Mouse (Mus musculus): ENCODE measurements around the gene Cdk5r1. TPM values are rescaled to one million over a fixed set of nuclear protein-coding genes. Genes with fewer than 3 reads are reported as not detected.

Gene Cdk5r1
- polyA plus RNA-seq, 2 experiments, result 2.8 to 12.3 TPM

GRCm38 (mm10) chr11:80494852-80495251, 18.0 kb downstream of the Cdk5r1 start:
- 86% methylated on average over 9 of the region's 9 CpGs for WGBS
- no peak for TF ChIP-seq POLR2A (IDR thresholded peaks at IDR 0.05; ENCODE audit: borderline replicate concordance, extremely low read depth, insufficient read depth, insufficient read length)
- no peak for DNase-seq (ENCODE audit: low spot score)

GRCm38 (mm10) chr11:80495972-80496371, 19.1 kb downstream of the Cdk5r1 start:
- no peaks in the 10 kb centered on the region for H3K27me3 ChIP-seq (ENCODE audit: control insufficient read depth, insufficient read depth, low read length)
- no peaks in the 10 kb centered on the region for H3K36me3 ChIP-seq (ENCODE audit: control insufficient read depth, insufficient read depth, low read length)
- H3K4me2 ChIP-seq (replicated peaks; ENCODE audit: low read depth, low read length, severe bottlenecking), result no peak overlapping the region
- ATAC-seq (ENCODE audit: low FRiP score, low read depth), result no peak
- no peak for TF ChIP-seq POLR2A (IDR thresholded peaks at IDR 0.05; ENCODE audit: borderline replicate concordance, extremely low read depth, insufficient read depth, insufficient read length)
- WGBS, result 89% methylated on average over 6 of the region's 6 CpGs
- H3K9me3 ChIP-seq (ENCODE audit: control insufficient read depth, low read length), result no peaks in the 10 kb centered on the region
- peaks cover 3% of the 10 kb centered on the region; the same call in 1 of the 2 replicates for H3K4me1 ChIP-seq (ENCODE audit: control insufficient read depth, insufficient read depth, low read length)
- DNase-seq (ENCODE audit: low spot score), result no peak
- no peak overlapping the region for H3K27ac ChIP-seq (replicated peaks; ENCODE audit: low read depth, low read length)
- H3K4me3 ChIP-seq (replicated peaks; ENCODE audit: low read length), result no peak overlapping the region
- no peak overlapping the region for H3K9ac ChIP-seq (ENCODE audit: low read depth, low read length, severe bottlenecking)

More at GRCm38 (mm10) chr11:80494852-80495251, 18.0 kb downstream of the Cdk5r1 start:
- Histone ChIP-seq H3K27ac (replicated peaks; ENCODE audit: low read depth, low read length) (no peak overlapping the region), H3K4me2 (replicated peaks; ENCODE audit: low read depth, low read length, severe bottlenecking) (no peak overlapping the region), H3K36me3 (ENCODE audit: control insufficient read depth, insufficient read depth, low read length) (no peaks in the 10 kb centered on the region), H3K4me1 (ENCODE audit: control insufficient read depth, insufficient read depth, low read length) (peaks cover 5% of the 10 kb centered on the region; the same call in 1 of the 2 replicates), H3K27me3 (ENCODE audit: control insufficient read depth, insufficient read depth, low read length) (no peaks in the 10 kb centered on the region), H3K4me3 (replicated peaks; ENCODE audit: low read length) (no peak overlapping the region), H3K9me3 (ENCODE audit: control insufficient read depth, low read length) (no peaks in the 10 kb centered on the region), H3K9ac (ENCODE audit: low read depth, low read length, severe bottlenecking) (no peak overlapping the region)
- ATAC-seq (ENCODE audit: low FRiP score, low read depth), result no peak

- H3K9me3 ChIP-seq (ENCODE audit: control insufficient read depth, low read length), result no peaks in the 10 kb centered on the region
- no peaks in the 10 kb centered on the region for H3K27me3 ChIP-seq (ENCODE audit: control insufficient read depth, insufficient read depth, low read length)
- H3K27ac ChIP-seq (replicated peaks; ENCODE audit: low read depth, low read length), result no peak overlapping the region
- no peak overlapping the region for H3K4me2 ChIP-seq (replicated peaks; ENCODE audit: low read depth, low read length, severe bottlenecking)
- ATAC-seq (ENCODE audit: low FRiP score, low read depth) (no peak), DNase-seq (ENCODE audit: low spot score) (no peak)
- 69% methylated on average over 1 of the region's 1 CpGs for WGBS
- TF ChIP-seq POLR2A (IDR thresholded peaks at IDR 0.05; ENCODE audit: borderline replicate concordance, extremely low read depth, insufficient read depth, insufficient read length), result no peak
- H3K4me3 ChIP-seq (replicated peaks; ENCODE audit: low read length), result no peak overlapping the region
- no peak overlapping the region for H3K9ac ChIP-seq (ENCODE audit: low read depth, low read length, severe bottlenecking)
- peaks cover 3% of the 10 kb centered on the region; the same call in 1 of the 2 replicates for H3K4me1 ChIP-seq (ENCODE audit: control insufficient read depth, insufficient read depth, low read length)
- H3K36me3 ChIP-seq (ENCODE audit: control insufficient read depth, insufficient read depth, low read length), result no peaks in the 10 kb centered on the region
These were observed 19.8 kb downstream of the Cdk5r1 start for GRCm38 (mm10) chr11:80496640-80497039.

- no peak overlapping the region for H3K27ac ChIP-seq (replicated peaks; ENCODE audit: low read depth, low read length)
- WGBS, result 74% methylated on average over 10 of the region's 10 CpGs
- no peaks in the 10 kb centered on the region for H3K27me3 ChIP-seq (ENCODE audit: control insufficient read depth, insufficient read depth, low read length)
- peaks cover 3% of the 10 kb centered on the region; the same call in 1 of the 2 replicates for H3K4me1 ChIP-seq (ENCODE audit: control insufficient read depth, insufficient read depth, low read length)
- no peak overlapping the region for H3K4me2 ChIP-seq (replicated peaks; ENCODE audit: low read depth, low read length, severe bottlenecking)
- ATAC-seq (ENCODE audit: low FRiP score, low read depth), result no peak
- no peak overlapping the region for H3K9ac ChIP-seq (ENCODE audit: low read depth, low read length, severe bottlenecking)
- no peaks in the 10 kb centered on the region for H3K36me3 ChIP-seq (ENCODE audit: control insufficient read depth, insufficient read depth, low read length)
- H3K4me3 ChIP-seq (replicated peaks; ENCODE audit: low read length), result no peak overlapping the region
- H3K9me3 ChIP-seq (ENCODE audit: control insufficient read depth, low read length), result no peaks in the 10 kb centered on the region
- DNase-seq (ENCODE audit: low spot score), result no peak
- TF ChIP-seq POLR2A (IDR thresholded peaks at IDR 0.05; ENCODE audit: borderline replicate concordance, extremely low read depth, insufficient read depth, insufficient read length), result no peak
These were observed 20.5 kb downstream of the Cdk5r1 start for GRCm38 (mm10) chr11:80497225-80497919.

GRCm38 (mm10) chr11:80498328-80499070, 21.7 kb downstream of the Cdk5r1 start:
- H3K9me3 ChIP-seq (ENCODE audit: control insufficient read depth, low read length), result no peaks in the 10 kb centered on the region
- no peak overlapping the region for H3K4me3 ChIP-seq (replicated peaks; ENCODE audit: low read length)
- no peaks in the 10 kb centered on the region for H3K36me3 ChIP-seq (ENCODE audit: control insufficient read depth, insufficient read depth, low read length)
- WGBS, result 47% methylated on average over 11 of the region's 11 CpGs
- H3K27ac ChIP-seq (replicated peaks; ENCODE audit: low read depth, low read length), result no peak overlapping the region
- H3K4me1 ChIP-seq (ENCODE audit: control insufficient read depth, insufficient read depth, low read length), result peaks cover 3% of the 10 kb centered on the region; the same call in 1 of the 2 replicates
- no peak overlapping the region for H3K9ac ChIP-seq (ENCODE audit: low read depth, low read length, severe bottlenecking)
- TF ChIP-seq POLR2A (IDR thresholded peaks at IDR 0.05; ENCODE audit: borderline replicate concordance, extremely low read depth, insufficient read depth, insufficient read length), result no peak
- H3K4me2 ChIP-seq (replicated peaks; ENCODE audit: low read depth, low read length, severe bottlenecking), result no peak overlapping the region
- no peaks in the 10 kb centered on the region for H3K27me3 ChIP-seq (ENCODE audit: control insufficient read depth, insufficient read depth, low read length)
- ATAC-seq (ENCODE audit: low FRiP score, low read depth), result peak; percentile 65
- DNase-seq (ENCODE audit: low spot score), result no peak

Data from limb, embryonic 14.5 days (tissue).